Mouse (Mus musculus): ENCODE measurements around the gene Plekhg6.

- TF ChIP-seq CTCF (IDR thresholded peaks at IDR 0.05; ENCODE audit: low read depth) (no peak), EP300 (IDR thresholded peaks at IDR 0.05; ENCODE audit: low read depth) (no peak)
These were observed 47.3 kb downstream of the Plekhg6 start for GRCm38 (mm10) chr6:125333112-125333899.
